Mouse (Mus musculus) v-Abl transformed pro-B cells (cell line): ENCODE measurements around the gene Hmgb1.
"Not testable (repeated sequence)": the region's sequence is repeated elsewhere in the genome, so short reads cannot be mapped to it uniquely, and the experiment has no call there.

ENCODE experiments used
- in situ Hi-C, 2 experiments: fragments of 400-800 bp; cut with MboI; formaldehyde crosslinking; loops; one replicate each; pipeline ENCODE4 v1.15.1; 2025; ENCODE audit not compliant: unreplicated experiment in 2 of 2

Hmgb1 gene

GRCm38 (mm10) chr5:149156886-149157563, 27.3 kb downstream of the Hmgb1 start:
- in situ Hi-C loops: no loop called here

DNA sequence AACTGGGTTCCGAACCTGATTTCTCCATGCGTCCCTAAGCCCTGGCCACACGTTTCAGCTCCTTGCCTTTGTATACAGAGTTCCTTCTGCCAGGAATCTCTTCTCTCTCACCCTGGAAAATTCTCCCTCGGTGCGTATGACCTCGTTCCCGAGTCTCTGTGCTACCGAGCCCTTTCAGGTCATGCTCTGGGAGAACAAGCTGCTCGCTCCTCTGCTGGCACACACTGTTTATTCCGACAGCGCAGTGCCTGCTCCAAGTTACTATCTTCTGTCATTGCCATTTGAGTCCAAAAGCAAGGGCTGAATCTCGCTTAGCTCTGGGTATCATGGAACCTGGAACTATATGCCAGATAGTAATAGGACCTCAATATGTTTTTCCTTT, 31.5 kb downstream of the Hmgb1 start:
- in situ Hi-C loops: no loop called here

DNA sequence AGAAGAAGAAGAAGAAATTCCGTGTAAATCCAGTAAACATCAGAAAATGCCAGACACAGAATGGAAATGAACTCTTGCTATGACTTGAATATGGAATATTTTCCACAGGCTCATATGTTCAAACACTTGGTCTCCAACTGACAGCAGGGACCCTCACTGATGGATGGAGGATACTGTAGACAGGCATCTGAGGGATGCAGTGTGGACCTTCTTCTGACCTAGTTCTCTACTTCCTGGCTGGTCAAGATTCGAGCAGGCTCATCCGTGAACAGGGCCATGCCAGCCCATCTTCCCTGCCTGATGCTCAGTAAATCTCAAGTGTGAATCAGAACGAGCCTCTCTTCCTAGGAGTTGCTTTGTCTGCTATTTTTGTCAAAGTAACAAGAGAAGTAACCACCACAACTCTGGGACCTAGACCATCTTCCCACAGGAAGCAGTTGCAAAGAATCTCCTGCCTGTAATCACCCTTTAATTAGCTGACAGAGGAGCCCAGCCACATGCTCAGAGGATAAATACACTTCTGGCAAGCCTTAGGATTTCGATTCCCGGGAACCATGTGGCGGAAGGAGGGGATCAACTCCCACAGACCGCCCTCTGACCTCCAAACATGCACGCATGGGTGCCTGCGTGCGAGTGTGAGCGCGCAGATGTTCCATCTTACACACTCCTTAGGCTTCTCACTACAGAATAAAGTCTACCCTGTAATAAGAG, 32.1 kb downstream of the Hmgb1 start:
- in situ Hi-C loops: no loop called here

DNA sequence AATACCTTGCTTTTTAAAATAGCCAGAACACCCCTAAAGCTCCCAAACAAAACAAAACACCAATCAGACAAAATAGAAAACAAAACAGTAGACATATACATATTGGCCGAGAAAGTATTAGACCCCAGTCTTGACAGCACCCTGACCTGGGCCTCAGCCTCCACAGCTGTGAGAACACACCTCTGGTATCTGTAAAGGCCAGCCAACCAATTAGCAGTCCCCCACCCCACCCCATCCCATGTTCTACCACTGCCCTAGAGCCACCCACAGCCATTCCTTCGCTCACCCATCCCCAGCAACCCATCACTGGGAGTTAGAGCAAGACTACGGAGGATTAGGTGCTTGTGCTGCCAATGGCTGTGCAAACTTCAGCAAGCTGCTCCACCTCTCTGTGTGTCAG, 33.4 kb downstream of the Hmgb1 start:
- in situ Hi-C loops: no loop called here

DNA sequence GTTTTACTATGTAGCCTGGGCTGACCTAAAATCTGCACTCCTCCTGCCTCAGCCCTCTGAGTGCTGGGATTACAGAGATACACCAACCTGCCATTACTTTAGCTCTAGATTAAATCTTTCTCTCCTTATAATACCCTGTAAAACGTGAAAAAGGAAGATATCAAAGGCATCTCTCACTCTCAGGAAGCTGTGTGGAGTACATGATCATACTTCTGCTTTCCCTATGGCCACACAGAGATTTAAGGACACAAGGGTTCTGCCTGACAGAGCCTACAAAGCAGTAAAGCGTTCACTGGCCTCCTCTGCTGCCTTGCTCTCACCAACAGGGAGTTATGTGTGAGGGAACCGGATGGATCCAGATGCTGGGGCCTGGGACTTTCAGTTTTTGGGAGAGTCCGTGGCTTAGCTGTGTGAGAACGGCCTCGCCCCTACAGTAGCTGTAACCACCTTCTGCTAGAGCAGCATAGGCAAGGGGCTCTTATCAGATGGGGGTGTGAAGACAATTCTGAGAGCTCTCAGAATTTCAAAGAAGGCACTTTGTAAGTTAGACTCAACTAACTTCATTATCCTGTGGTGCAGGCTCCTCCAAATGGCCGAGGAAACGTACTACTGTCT, 36.8 kb downstream of the Hmgb1 start:
- in situ Hi-C loops: no loop called here

DNA sequence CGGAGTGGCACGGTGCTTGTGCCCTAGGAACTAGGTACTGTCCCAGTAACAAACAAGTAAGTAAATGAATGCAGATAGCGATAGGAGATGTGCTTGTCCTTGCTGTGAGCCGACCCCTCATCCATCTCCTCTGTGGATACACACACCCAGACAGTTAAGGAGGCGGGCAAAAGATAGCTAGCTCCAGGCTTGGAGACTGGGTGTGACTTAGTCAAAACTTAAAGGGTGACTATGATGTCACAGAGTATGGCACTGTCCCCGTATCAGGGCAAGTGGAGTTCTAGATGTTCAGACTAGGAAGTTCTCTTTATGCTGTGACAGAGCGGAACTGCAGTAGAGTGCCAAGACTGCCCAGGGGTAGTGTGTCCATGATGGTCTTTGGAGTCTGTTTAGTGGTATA, 37.6 kb downstream of the Hmgb1 start:
- in situ Hi-C loops: no loop called here

- in situ Hi-C loops: no loop called here
Observed at GRCm38 (mm10) chr5:149143766-149144375, 40.4 kb downstream of the Hmgb1 start.

GRCm38 (mm10) chr5:149141155-149141554, 43.1 kb downstream of the Hmgb1 start:
- in situ Hi-C loops: not testable (repeated sequence)

DNA sequence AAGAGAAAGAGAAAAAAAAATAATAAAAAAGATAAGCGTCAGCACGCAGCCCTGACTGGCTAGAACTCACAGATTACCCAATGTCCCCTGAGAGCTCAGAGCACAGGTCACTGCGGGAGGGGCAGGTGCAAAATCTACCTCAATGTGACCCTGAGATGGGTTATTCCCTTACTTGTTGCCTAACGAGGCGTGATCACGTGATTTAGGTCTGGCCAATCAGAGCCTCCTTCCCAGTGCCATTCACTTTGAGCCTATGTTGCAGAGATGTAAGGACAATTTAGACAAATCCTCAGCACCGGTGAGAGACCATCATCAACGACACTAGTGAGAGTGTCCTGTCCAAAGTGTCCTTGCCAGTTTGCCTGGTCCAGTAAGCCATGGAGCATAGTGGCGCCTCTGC, 44.0 kb downstream of the Hmgb1 start:
- in situ Hi-C loops: no loop called here

GRCm38 (mm10) chr5:149138087-149138486, 46.2 kb downstream of the Hmgb1 start:
- in situ Hi-C loops: not testable (repeated sequence)

DNA sequence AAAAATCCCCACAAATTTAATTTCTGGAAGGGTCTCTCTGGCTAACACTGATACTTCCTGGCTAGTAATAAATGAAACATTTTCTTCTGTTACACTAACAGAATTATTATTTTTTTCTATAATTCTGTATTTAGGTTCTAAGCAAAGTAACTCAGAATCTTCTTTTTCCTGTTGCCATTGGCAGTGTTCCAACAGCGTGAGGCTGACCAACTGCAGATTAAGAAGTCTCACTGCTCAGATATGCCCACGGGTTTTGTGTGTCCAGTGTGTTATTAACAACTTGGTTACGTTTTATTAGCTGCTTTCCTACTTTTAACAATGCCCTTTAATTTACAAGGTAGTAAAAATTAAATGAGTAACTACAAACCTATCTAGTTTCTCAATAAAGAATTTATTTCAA, 46.8 kb downstream of the Hmgb1 start:
- in situ Hi-C loops: no loop called here

DNA sequence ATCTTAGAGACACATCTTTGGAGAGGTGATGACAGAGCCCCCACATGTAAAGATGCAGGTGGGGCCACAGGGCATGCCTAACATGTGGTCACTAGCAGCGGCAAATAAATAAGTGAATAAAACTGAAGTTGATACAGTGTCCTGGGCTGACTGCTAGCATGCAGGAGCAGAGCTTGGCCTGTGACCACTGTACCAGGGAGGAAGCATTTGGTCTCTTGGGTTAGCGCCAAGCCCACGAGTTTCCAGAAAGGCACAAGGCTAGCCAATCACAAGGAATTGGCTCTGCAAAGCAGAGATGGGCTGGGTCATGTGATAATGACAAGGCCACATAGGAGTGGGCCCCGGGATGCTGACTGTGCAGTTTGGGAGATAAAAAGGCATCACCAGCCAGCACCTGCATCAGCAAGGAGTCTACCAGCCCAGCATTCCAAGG, 47.3 kb downstream of the Hmgb1 start:
- in situ Hi-C loops: no loop called here

DNA sequence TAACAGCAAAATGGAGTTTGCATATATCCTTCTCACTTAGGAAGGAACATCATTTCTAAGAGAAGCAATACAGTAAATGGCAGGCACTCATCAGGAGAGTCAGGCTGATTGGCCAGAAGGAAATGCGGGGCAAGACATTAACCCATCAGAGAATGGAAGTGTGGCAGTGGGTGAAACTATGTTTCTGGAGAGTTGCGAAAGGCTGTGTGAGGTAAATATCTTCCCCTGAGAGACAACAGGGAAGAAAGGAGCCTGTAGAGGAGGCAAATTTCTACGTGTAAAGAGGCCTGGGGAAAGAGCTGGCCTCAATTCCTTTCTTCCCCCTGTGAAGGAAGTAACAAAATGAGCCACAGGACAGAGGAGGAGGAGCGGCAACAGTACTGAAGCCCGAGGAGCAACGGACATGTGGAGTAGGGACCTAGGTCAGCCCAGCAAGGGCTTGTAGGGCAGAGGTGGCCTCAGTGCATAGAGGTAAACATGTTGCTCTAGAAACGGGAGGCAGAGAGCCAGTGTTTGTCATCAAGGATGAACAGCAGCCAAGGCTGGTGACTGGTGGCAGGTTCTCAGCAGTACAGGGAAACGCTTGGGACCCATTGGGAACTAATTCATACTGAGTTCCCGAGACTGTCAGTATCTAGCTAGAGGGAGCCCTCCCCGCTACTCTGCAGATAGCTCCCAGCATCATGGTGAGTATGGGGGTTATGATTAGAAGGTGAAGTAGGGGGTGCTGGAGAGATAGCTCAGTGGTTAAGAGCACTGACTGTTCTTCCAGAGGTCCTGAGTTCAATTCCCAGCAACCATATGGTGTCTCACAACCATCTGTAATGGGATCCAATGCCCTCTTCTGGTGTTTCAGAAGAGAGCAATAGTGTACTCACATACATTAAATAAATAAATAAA, 48.6 kb downstream of the Hmgb1 start:
- in situ Hi-C loops: no loop called here

DNA sequence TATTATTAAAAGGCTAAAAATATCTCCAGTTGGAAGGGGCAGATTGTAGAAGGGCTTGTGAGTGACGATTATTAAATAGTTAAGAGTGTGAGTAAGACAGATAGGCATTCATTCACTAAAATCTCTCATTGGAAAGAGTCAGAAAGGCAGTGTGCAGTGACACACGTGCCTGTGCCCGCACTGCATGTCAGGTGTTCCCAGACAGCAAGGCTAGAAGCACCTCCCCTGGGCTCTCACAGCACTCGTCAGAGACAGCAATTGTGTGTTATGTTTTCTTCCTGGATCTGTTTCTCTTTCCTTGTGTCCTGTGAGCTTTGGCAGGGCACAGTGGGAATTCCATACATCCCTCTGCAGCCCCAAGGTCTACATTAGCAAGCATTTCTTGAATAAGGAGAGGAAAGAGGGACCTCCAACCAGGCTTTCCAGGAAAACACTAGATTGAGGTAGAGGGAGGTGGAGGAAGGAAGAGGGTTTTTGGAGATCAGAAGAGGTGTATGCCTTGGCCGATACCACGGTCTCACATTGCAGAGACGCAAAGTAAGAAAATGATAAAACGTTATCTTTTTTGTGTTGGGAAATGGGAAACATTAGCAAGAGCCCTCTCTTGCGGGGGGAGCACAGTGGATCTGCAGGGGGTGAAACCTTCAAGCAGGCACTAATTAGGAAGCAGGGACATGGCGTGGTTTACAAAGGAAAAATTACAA, 49.4 kb downstream of the Hmgb1 start:
- in situ Hi-C loops: no loop called here

GRCm38 (mm10) chr5:149128473-149128872, 55.8 kb downstream of the Hmgb1 start:
- in situ Hi-C loops: no loop called here

DNA sequence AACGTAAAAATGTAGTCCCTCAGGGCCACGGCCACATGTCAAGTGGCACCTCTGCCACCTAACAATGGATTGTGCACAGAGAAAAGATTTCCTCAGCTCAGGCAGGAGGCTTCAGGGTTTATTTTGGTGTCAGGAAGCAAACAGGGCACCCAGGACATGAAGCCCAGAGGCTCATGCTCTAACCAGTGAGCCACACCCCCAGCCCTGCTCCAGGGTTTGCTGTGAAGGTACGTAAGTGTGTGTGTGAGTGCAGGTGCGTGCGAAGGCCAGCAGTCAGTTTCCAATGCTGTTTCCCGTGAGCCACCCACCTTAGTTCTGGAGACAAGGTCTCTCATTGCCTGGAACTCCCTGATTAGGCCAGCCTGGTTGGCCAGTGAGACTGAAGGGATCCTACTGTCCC, 60.5 kb downstream of the Hmgb1 start:
- in situ Hi-C loops: no loop called here

GRCm38 (mm10) chr5:149119341-149119881, 64.9 kb downstream of the Hmgb1 start:
- in situ Hi-C loops: loop anchor here in 1 of 2 experiments (5.0 kb wide), 2 partner anchors 52 to 63 kb away; partner anchors contain the start of genes Hmgb1 and Uspl1

DNA sequence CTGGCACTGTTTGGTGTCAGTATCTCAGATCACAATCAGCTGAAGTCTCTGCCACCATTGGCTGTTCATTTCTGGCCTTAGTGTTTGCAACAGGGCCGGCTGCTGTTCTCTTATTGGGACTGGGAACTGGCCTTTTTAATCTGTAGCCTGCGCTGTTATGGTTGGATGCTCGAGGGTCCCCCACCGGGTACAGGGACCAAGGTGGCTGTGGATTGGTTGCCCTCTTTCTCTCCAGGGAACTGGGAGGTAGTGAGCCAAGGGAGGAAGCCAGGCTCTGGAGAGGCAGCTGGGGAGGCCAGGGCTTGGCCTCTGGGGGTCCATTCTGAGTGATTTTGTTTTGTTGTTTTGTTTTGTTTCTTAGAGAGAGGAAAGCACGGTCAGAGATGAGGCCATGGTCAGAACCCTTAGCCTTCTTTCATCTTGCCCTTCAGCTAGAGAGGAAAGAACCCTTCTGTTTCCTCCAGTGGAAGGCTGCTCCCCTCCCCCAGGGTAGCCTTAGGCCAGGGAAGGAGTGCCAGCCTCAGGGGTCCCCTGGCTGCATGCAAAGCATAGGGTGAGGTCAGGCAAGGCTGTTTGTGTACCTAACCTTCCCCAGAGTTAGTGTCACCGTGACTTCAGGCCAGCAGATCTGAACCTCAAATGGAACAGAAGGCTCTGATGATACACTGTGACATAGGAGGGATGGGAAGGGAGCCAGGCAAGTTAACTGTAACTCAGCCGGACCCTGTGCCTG, 66.3 kb downstream of the Hmgb1 start:
- in situ Hi-C loops: loop anchor here in 1 of 2 experiments (5.0 kb wide), 2 partner anchors 51 to 64 kb away; partner anchors contain the start of genes Hmgb1 and Uspl1

GRCm38 (mm10) chr5:149114587-149114986, 69.7 kb downstream of the Hmgb1 start:
- in situ Hi-C loops: no loop called here
